Mouse (Mus musculus): ENCODE results near the gene Unc13b. TPM values are rescaled to one million over a fixed set of nuclear protein-coding genes. Genes with fewer than 3 reads are reported as not detected.

The Unc13b gene
- 22.9 and 23.0 TPM in 2 replicates for polyA plus RNA-seq (2014; fragmentation: Nextera tagmentation; extraction: Ambion mirVana)

DNA sequence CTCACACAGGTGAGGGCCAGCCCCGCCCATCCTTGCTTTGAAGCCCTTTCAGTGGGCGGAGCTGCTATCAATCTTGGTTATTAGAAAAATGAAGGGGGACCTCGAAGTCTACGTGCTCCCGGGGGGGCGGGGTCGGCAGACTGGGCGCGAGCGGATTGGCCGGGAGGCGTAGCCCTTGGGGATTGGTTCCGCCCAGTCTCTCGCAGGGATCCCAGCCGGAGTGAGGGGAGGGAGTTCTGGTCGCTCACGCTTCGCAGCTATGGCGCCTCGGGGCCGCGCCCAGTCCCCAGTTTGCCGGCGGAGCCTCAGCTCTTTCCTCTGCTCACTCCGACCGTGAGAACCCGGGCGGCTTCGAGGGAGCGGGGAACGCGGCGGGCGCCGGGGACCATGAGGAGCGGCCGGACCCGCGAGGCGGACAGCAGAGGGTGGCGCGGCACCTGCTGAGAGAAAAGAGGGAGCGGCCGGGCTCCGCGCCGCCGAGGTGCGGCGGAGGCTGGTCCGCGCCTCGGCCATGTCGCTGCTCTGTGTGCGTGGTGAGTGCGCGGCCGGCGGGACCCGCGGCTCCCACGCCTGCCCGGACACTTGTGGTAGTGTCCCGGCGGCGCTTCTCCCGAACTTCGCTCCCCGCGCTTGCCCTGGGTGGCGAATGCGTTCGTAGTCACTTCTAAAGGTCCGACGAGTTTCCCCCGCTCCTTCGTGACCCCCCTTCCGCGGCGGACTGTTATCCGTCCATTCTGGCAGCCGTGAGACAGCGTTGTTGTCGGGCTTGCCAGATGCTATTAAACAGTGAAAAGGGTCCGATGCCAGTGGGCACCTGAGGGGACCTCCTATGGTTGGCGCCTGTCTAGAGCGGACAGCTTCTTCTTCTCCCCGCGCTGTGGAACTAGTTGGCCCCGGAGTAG, at the start of gene Unc13b:
Unc13b (plus strand) TSS at position 201 of the 902 bp plus-strand sequence.
- peak; percentile 98 for ATAC-seq (replicated peaks; ENCODE audit: low FRiP score)

DNA sequence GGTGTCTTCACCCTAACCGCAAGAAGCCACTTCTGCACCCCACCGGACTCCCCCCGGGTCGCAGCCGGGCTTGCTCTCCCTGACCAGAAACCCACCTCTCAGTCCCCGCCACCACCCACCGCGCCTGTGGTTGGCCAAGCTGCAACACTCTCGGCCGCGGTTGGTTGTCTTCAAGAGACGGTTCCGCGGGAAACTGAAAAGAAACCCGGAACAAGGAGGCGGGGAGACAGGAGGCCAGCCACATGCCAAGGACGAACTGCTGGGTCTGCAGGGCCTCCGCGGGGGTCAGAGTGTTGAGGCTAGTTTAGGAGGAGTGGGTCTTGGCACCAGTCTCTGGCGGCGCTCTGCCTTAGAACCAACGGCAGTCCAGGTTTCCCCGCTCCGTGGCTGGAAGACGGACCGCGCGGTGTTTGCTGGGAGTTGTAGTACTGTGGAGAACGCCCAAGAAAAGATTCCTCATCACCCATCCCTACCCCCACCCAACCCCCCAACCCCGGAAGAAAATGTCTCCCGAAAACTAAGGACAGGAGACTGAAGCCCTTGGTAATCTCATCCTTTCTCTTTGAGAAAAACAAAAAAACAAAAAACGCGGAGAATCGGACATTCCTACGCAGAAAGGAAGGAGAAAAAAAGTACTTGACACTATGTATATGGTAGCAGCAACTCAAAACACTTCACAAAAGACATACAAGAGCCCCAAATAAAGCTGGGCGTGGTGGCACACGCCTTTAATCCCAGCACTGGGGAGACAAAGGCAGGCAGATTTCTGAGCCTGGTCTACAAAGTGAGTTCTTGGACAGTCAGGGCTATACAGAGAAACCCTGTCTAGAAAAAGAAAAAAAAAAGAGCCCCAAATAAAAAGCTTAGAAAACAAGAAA, 48.4 kb upstream of the Unc13b start, which contains the start of gene Fancg:
Fancg (minus strand) TSS at position 346 of the 878 bp plus-strand sequence.
- Histone ChIP-seq H3K4me3 (ENCODE audit: low read depth, low read length) (peak within 1 kb of the TSS; percentile 68), H3K27me3 (ENCODE audit: control insufficient read depth, insufficient read depth, low read length) (no peaks in the 10 kb centered on the region), H3K4me1 (replicated peaks; ENCODE audit: control insufficient read depth, insufficient read depth, low read length) (peaks cover 4% of the 10 kb centered on the region; the same call in 1 of the 2 replicates), H3K4me2 (ENCODE audit: low read depth, low read length, severe bottlenecking) (peak within 1 kb of the TSS; percentile 72), H3K36me3 (ENCODE audit: control insufficient read depth, insufficient read depth, low read length) (no peaks in the 10 kb centered on the region), H3K27ac (ENCODE audit: low read depth, low read length) (peak within 1 kb of the TSS; percentile 50), H3K9me3 (ENCODE audit: control insufficient read depth, low read length) (no peaks in the 10 kb centered on the region), H3K9ac (ENCODE audit: low read length) (peak within 1 kb of the TSS; percentile 77)
- WGBS, result under 1% methylated on average over 37 of the region's 37 CpGs
- peak; percentile 94 for ATAC-seq (replicated peaks; ENCODE audit: low FRiP score)
- peak; percentile 89 for DNase-seq (ENCODE audit: low spot score)

More for the DNA sequence above, at the start of gene Unc13b:
- DNase-seq (ENCODE audit: low spot score), result peak; percentile 97
- Histone ChIP-seq H3K27me3 (ENCODE audit: control insufficient read depth, insufficient read depth, low read length) (no peaks in the 10 kb centered on the region), H3K4me2 (ENCODE audit: low read depth, low read length, severe bottlenecking) (peak within 1 kb of the TSS; percentile 60), H3K4me1 (replicated peaks; ENCODE audit: control insufficient read depth, insufficient read depth, low read length) (no peaks in the 10 kb centered on the region), H3K27ac (ENCODE audit: low read depth, low read length) (peak within 1 kb of the TSS; percentile 68; the same call in 1 of the 2 replicates), H3K36me3 (ENCODE audit: control insufficient read depth, insufficient read depth, low read length) (no peaks in the 10 kb centered on the region), H3K4me3 (ENCODE audit: low read depth, low read length) (peak within 1 kb of the TSS; percentile 73), H3K9ac (ENCODE audit: low read length) (peak within 1 kb of the TSS; percentile 84), H3K9me3 (ENCODE audit: control insufficient read depth, low read length) (no peaks in the 10 kb centered on the region)
- under 1% methylated on average over 85 of the region's 90 CpGs for WGBS

DNA sequence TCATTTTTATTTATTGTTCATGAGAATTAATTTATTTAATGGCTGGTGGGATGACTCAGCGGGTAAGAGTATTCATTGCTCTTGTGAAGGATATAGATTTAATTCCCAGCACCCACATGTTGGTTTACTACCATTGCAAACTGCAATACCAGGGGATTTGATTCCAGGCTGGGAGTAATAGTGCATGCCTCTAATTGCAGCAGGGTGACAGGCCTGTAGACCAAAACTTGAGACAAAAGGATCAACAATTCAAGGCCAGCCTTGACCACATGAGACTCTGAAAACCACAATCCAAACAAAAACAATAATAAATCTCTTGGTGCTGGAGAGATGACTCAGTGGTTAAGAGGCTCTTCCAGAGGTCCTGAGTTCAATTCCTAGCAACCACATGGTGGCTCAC, 46.7 kb upstream of the Unc13b start:
- Histone ChIP-seq H3K27ac (ENCODE audit: low read depth, low read length) (no peak overlapping the region), H3K9ac (ENCODE audit: low read length) (no peak overlapping the region), H3K4me1 (replicated peaks; ENCODE audit: control insufficient read depth, insufficient read depth, low read length) (peaks cover 4% of the 10 kb centered on the region; the same call in 1 of the 2 replicates), H3K9me3 (ENCODE audit: control insufficient read depth, low read length) (no peaks in the 10 kb centered on the region), H3K4me3 (ENCODE audit: low read depth, low read length) (no peak overlapping the region), H3K4me2 (ENCODE audit: low read depth, low read length, severe bottlenecking) (no peak overlapping the region), H3K36me3 (ENCODE audit: control insufficient read depth, insufficient read depth, low read length) (no peaks in the 10 kb centered on the region), H3K27me3 (ENCODE audit: control insufficient read depth, insufficient read depth, low read length) (no peaks in the 10 kb centered on the region)
- DNase-seq (ENCODE audit: low spot score) (no peak), ATAC-seq (replicated peaks; ENCODE audit: low FRiP score) (no peak)
- WGBS, result 96% methylated on average over 1 of the region's 1 CpGs

DNA sequence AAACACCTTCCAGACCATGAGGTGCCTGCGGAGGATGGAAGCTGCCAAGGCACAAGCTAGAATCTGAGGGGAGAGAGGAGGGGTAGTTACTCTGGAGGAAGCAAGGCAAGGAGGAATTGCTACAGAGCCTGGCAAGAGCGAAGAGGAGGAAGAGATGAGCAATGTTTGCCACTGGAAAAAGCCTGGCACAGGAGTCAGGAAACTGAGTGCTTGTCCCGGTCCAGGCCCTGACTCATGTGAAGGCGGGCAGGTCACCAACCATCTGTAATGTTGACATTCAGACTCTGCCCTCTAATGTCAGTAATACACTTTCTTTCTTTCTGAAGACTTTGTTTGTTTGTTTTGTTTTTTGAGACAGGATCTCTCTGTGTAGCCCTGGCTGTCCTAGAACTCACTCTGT, 40.6 kb upstream of the Unc13b start:
- Histone ChIP-seq H3K4me1 (replicated peaks; ENCODE audit: control insufficient read depth, insufficient read depth, low read length) (no peaks in the 10 kb centered on the region), H3K4me3 (ENCODE audit: low read depth, low read length) (no peak overlapping the region), H3K36me3 (ENCODE audit: control insufficient read depth, insufficient read depth, low read length) (peaks cover 3% of the 10 kb centered on the region; the same call in 1 of the 2 replicates), H3K4me2 (ENCODE audit: low read depth, low read length, severe bottlenecking) (no peak overlapping the region), H3K27ac (ENCODE audit: low read depth, low read length) (no peak overlapping the region), H3K9me3 (ENCODE audit: control insufficient read depth, low read length) (no peaks in the 10 kb centered on the region), H3K27me3 (ENCODE audit: control insufficient read depth, insufficient read depth, low read length) (no peaks in the 10 kb centered on the region), H3K9ac (ENCODE audit: low read length) (no peak overlapping the region)
- WGBS, result 94% methylated on average over 4 of the region's 4 CpGs
- no peak for ATAC-seq (replicated peaks; ENCODE audit: low FRiP score)
- DNase-seq (ENCODE audit: low spot score), result no peak

DNA sequence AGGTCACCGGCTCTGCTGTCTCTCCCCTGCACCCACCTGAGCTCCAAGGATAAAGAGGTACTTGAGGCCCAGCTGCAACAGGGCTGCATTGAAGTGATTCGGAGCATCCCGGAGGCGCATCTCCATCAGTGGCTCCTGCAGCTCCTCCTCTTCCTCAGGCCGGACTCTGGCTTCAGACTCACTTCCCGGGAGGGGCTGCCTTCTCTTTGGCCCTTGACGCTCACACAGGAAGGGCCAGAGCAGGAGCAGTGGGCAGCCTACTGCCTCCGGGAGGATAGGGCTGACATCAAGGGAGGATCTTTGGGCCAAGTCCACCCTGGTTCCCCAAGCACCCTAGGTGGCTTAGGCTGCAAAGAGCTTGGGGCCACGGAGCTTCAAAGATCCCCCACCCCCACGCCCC, 39.6 kb upstream of the Unc13b start:
- Histone ChIP-seq H3K9me3 (ENCODE audit: control insufficient read depth, low read length) (no peaks in the 10 kb centered on the region), H3K36me3 (ENCODE audit: control insufficient read depth, insufficient read depth, low read length) (peaks cover 3% of the 10 kb centered on the region; the same call in 1 of the 2 replicates), H3K4me1 (replicated peaks; ENCODE audit: control insufficient read depth, insufficient read depth, low read length) (no peaks in the 10 kb centered on the region), H3K4me3 (ENCODE audit: low read depth, low read length) (no peak overlapping the region), H3K4me2 (ENCODE audit: low read depth, low read length, severe bottlenecking) (no peak overlapping the region), H3K27ac (ENCODE audit: low read depth, low read length) (no peak overlapping the region), H3K9ac (ENCODE audit: low read length) (no peak overlapping the region), H3K27me3 (ENCODE audit: control insufficient read depth, insufficient read depth, low read length) (no peaks in the 10 kb centered on the region)
- WGBS, result 95% methylated on average over 10 of the region's 10 CpGs
- ATAC-seq (replicated peaks; ENCODE audit: low FRiP score), result no peak
- no peak for DNase-seq (ENCODE audit: low spot score)

DNA sequence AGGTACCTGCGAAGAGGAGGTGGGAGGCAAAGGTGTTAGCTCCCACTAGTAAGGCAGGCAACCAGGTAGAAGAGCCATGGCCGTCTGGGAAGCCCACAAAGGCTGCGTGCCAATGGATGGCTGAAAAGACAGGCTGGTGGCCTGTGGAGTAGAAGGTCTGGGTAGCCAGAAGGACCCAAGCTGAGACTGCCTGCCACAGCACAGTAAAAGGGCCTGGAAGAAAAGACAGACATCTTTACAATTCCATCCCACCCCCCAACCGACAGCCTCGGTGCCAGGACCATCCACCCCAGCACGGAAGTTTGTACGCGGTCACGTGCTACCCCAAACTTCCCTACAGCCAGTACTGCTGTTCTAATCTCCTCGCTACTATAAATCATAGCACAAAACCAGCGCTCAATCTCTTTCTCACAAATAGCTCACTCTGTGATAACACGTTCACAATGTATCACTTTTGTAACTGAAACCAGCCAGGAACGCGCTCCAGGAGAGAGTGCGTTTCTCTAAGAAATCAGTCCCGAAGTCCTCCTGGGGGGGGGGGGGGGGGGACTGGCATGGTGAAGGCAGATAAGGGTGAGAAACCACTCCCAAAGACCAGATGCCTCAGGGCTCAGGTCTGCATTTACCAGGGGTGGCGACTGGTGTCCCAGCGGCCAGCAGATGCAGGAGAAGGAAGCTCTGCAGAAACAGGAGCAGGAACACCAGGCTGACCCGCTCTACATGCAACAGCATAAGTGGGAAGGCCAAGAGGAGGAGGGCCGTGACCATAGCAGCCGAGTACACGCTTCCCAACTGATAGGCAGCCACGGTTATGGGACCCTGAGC, 38.9 kb upstream of the Unc13b start:
- H3K4me3 ChIP-seq (ENCODE audit: low read depth, low read length), result no peak overlapping the region
- no peak overlapping the region for H3K4me2 ChIP-seq (ENCODE audit: low read depth, low read length, severe bottlenecking)
- peaks cover 3% of the 10 kb centered on the region; the same call in 1 of the 2 replicates for H3K36me3 ChIP-seq (ENCODE audit: control insufficient read depth, insufficient read depth, low read length)
- no peaks in the 10 kb centered on the region for H3K9me3 ChIP-seq (ENCODE audit: control insufficient read depth, low read length)
- 0 out of 2 replicates have a peak, but pooled peaks cover 5% of the 10 kb centered on the region for H3K4me1 ChIP-seq (replicated peaks; ENCODE audit: control insufficient read depth, insufficient read depth, low read length)
- DNase-seq (ENCODE audit: low spot score) (no peak), ATAC-seq (replicated peaks; ENCODE audit: low FRiP score) (no peak)
- no peak overlapping the region for H3K9ac ChIP-seq (ENCODE audit: low read length)
- no peak overlapping the region for H3K27ac ChIP-seq (ENCODE audit: low read depth, low read length)
- no peaks in the 10 kb centered on the region for H3K27me3 ChIP-seq (ENCODE audit: control insufficient read depth, insufficient read depth, low read length)
- 93% methylated on average over 23 of the region's 23 CpGs for WGBS

DNA sequence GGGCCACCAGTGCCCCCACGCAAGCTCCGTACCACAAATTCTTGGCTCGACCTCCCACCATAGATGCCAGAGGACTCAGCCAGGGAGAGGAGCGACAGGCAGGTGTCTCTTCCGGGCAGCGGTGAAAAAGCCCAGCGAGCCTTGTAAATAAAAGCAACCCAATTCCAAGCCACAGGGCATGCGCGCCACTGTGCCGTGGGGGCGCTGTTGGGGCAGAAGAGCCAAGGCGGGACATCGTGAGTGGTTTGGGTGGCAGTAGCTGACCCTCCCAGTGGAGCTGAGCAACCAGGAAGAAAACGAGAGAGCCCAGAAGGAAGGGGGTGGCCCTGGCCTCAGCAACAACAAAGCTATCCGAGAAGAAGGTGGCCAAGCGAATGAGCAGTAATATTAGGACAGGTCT, 37.9 kb upstream of the Unc13b start:
- Histone ChIP-seq H3K27me3 (ENCODE audit: control insufficient read depth, insufficient read depth, low read length) (no peaks in the 10 kb centered on the region), H3K27ac (ENCODE audit: low read depth, low read length) (no peak overlapping the region), H3K9me3 (ENCODE audit: control insufficient read depth, low read length) (no peaks in the 10 kb centered on the region), H3K36me3 (ENCODE audit: control insufficient read depth, insufficient read depth, low read length) (peaks cover 3% of the 10 kb centered on the region; the same call in 1 of the 2 replicates), H3K4me1 (replicated peaks; ENCODE audit: control insufficient read depth, insufficient read depth, low read length) (0 out of 2 replicates have a peak, but pooled peaks cover 5% of the 10 kb centered on the region), H3K4me2 (ENCODE audit: low read depth, low read length, severe bottlenecking) (no peak overlapping the region), H3K9ac (ENCODE audit: low read length) (no peak overlapping the region), H3K4me3 (ENCODE audit: low read depth, low read length) (no peak overlapping the region)
- no peak for ATAC-seq (replicated peaks; ENCODE audit: low FRiP score)
- WGBS, result 87% methylated on average over 16 of the region's 16 CpGs
- DNase-seq (ENCODE audit: low spot score), result no peak
